Mouse (Mus musculus) limb, embryonic 14.5 days (tissue): Measurements from ENCODE around the gene Car5a. TPM values are rescaled to one million over a fixed set of nuclear protein-coding genes. Genes with fewer than 3 reads are reported as not detected.

Experiments
- ATAC-seq: fragments of 200-750 bp; cut with Nextera tagmentation; 2 replicates; pipeline ENCODE4 v1.8.0; 2017; ENCODE audit warnings: low read depth, moderate number of reproducible peaks, moderate TSS enrichment; ENCODE audit not compliant: low FRiP score
- DNase-seq: peaks from one replicate; pipeline ENCODE4 v3.0.0-alpha.2; 2015; ENCODE audit warnings: low spot score
- H3K27ac ChIP-seq: fragments of 300-500 bp; sonication (generic); replicated peaks from 2 replicates; pipeline ENCODE4 v1.5.1; 2014; ENCODE audit warnings: low read depth, mild to moderate bottlenecking, low read length, moderate library complexity, mixed read lengths
- H3K27me3 ChIP-seq: fragments of 300-500 bp; sonication (generic); 2 replicates; pipeline ENCODE4 v1.6.1; 2014; ENCODE audit warnings: low read length, mixed read lengths; ENCODE audit not compliant: control insufficient read depth, insufficient read depth
- H3K36me3 ChIP-seq: fragments of 300-500 bp; sonication (generic); 2 replicates; pipeline ENCODE4 v1.6.1; 2014; ENCODE audit warnings: mild to moderate bottlenecking, low read length, moderate library complexity, mixed read lengths; ENCODE audit not compliant: control insufficient read depth, insufficient read depth
- H3K4me1 ChIP-seq: fragments of 300-500 bp; sonication (generic); 2 replicates; pipeline ENCODE4 v1.6.1; 2014; ENCODE audit warnings: antibody characterized with exemption, low read length, mixed read lengths; ENCODE audit not compliant: control insufficient read depth, insufficient read depth
- H3K4me2 ChIP-seq: fragments of 300-500 bp; sonication (generic); replicated peaks from 2 replicates; pipeline ENCODE4 v1.6.1; 2014; ENCODE audit warnings: low read depth, mild to moderate bottlenecking, low read length, moderate library complexity; ENCODE audit not compliant: severe bottlenecking
- H3K4me3 ChIP-seq: fragments of 300-500 bp; sonication (generic); replicated peaks from 2 replicates; pipeline ENCODE4 v1.5.1; 2014; ENCODE audit warnings: low read length
- H3K9ac ChIP-seq: fragments of 300-500 bp; sonication (generic); 2 replicates; pipeline ENCODE4 v1.6.1; 2014; ENCODE audit warnings: mild to moderate bottlenecking, low read depth, low read length, moderate library complexity; ENCODE audit not compliant: severe bottlenecking
- H3K9me3 ChIP-seq: fragments of 300-500 bp; sonication (generic); 2 replicates; pipeline ENCODE4 v1.6.1; 2016; ENCODE audit warnings: low read length; ENCODE audit not compliant: control insufficient read depth
- POLR2A ChIP-seq: fragments of 200-500 bp; IDR thresholded peaks from 2 replicates; pipeline ENCODE4 v1.8.0; 2012; ENCODE audit warnings: inconsistent platforms, mild to moderate bottlenecking, moderate library complexity, borderline replicate concordance; ENCODE audit not compliant: insufficient read depth, insufficient read length; ENCODE audit errors: extremely low read depth
- WGBS: fragments of 180-500 bp; shearing (Covaris S2); extraction: QIAGEN DNeasy Blood & Tissue Kit; methylation state at CpG from one replicate; pipeline ENCODE4 v1.1.7; 2014; 5-methylcytosine and 5-hydroxymethylcytosine counted together
- polyA plus RNA-seq, 2 experiments: library from polyadenylated mRNA; depleted of rRNA in 1 of 2; stranded (reverse) in 1 of 2; unstranded in 1 of 2; fragments of >200 nt; fragmentation: Nextera tagmentation in 1 of 2; extraction: Ambion mirVana in 1 of 2; gene quantifications; 2 replicates each; pipeline versions ENCODE4 v1.2.1 to v1.2.3; 2012 to 2014

Car5a gene
- polyA plus RNA-seq, 2 experiments = not detected

GRCm38 (mm10) chr8:121973906-121974305 lies 29.2 kb upstream of the Car5a start:
- H3K4me3 ChIP-seq = no peak overlapping the region
- no peaks in the 10 kb centered on the region for H3K4me1 ChIP-seq
- 91% methylated on average over 28 of the region's 28 CpGs for WGBS
- no peaks in the 10 kb centered on the region for H3K27me3 ChIP-seq
- no peaks in the 10 kb centered on the region for H3K9me3 ChIP-seq
- ATAC-seq = no peak
- H3K27ac ChIP-seq = no peak overlapping the region
- H3K36me3 ChIP-seq = peaks cover 50% of the 10 kb centered on the region
- TF ChIP-seq POLR2A = no peak
- no peak overlapping the region for H3K9ac ChIP-seq
- no peak for DNase-seq
- H3K4me2 ChIP-seq = no peak overlapping the region

GRCm38 (mm10) chr8:121971488-121972058 lies 26.9 kb upstream of the Car5a start:
- ATAC-seq (no peak), DNase-seq (no peak)
- Histone ChIP-seq H3K27me3 (no peaks in the 10 kb centered on the region), H3K36me3 (peaks cover 29% of the 10 kb centered on the region), H3K9ac (no peak overlapping the region), H3K9me3 (no peaks in the 10 kb centered on the region), H3K4me3 (no peak overlapping the region), H3K27ac (no peak overlapping the region), H3K4me1 (peaks cover 22% of the 10 kb centered on the region), H3K4me2 (no peak overlapping the region)
- no peak for TF ChIP-seq POLR2A
- WGBS = 72% methylated on average over 17 of the region's 17 CpGs

- DNase-seq = no peak
- no peak for ATAC-seq
- WGBS = 86% methylated on average over 8 of the region's 8 CpGs
- no peak overlapping the region for H3K9ac ChIP-seq
- no peaks in the 10 kb centered on the region for H3K9me3 ChIP-seq
- no peak overlapping the region for H3K27ac ChIP-seq
- no peak for TF ChIP-seq POLR2A
- no peaks in the 10 kb centered on the region for H3K27me3 ChIP-seq
- H3K4me1 ChIP-seq = peaks cover 36% of the 10 kb centered on the region
- H3K4me2 ChIP-seq = no peak overlapping the region
- H3K4me3 ChIP-seq = no peak overlapping the region
- peaks cover 17% of the 10 kb centered on the region; the same call in 1 of the 2 replicates for H3K36me3 ChIP-seq
These were observed 25.5 kb upstream of the Car5a start for GRCm38 (mm10) chr8:121970225-121970624.

- Histone ChIP-seq H3K9ac (no peak overlapping the region), H3K27ac (no peak overlapping the region)
- 53% methylated on average over 4 of the region's 4 CpGs for WGBS
These were observed 23.8 kb upstream of the Car5a start for GRCm38 (mm10) chr8:121968542-121968941.

GRCm38 (mm10) chr8:121967977-121968376 lies 23.3 kb upstream of the Car5a start:
- 15% methylated on average over 4 of the region's 4 CpGs for WGBS
- H3K9me3 ChIP-seq = no peaks in the 10 kb centered on the region
- H3K27me3 ChIP-seq = no peaks in the 10 kb centered on the region
- no peak overlapping the region for H3K4me2 ChIP-seq
- 0 out of 2 replicates have a peak, but pooled peaks cover 6% of the 10 kb centered on the region for H3K36me3 ChIP-seq
- no peak overlapping the region for H3K9ac ChIP-seq
- H3K4me1 ChIP-seq = peaks cover 39% of the 10 kb centered on the region
- no peak overlapping the region for H3K4me3 ChIP-seq
- no peak for ATAC-seq
- peak; percentile 22 for DNase-seq
- H3K27ac ChIP-seq = peak overlapping the region; percentile 67
- TF ChIP-seq POLR2A = no peak

More at GRCm38 (mm10) chr8:121968542-121968941, 23.8 kb upstream of the Car5a start:
- Histone ChIP-seq H3K4me1 (peaks cover 39% of the 10 kb centered on the region), H3K4me3 (no peak overlapping the region), H3K4me2 (no peak overlapping the region), H3K36me3 (0 out of 2 replicates have a peak, but pooled peaks cover 6% of the 10 kb centered on the region), H3K9me3 (no peaks in the 10 kb centered on the region), H3K27me3 (no peaks in the 10 kb centered on the region)
- no peak for TF ChIP-seq POLR2A
- ATAC-seq (no peak), DNase-seq (no peak)
